In the genomic region with DNA sequence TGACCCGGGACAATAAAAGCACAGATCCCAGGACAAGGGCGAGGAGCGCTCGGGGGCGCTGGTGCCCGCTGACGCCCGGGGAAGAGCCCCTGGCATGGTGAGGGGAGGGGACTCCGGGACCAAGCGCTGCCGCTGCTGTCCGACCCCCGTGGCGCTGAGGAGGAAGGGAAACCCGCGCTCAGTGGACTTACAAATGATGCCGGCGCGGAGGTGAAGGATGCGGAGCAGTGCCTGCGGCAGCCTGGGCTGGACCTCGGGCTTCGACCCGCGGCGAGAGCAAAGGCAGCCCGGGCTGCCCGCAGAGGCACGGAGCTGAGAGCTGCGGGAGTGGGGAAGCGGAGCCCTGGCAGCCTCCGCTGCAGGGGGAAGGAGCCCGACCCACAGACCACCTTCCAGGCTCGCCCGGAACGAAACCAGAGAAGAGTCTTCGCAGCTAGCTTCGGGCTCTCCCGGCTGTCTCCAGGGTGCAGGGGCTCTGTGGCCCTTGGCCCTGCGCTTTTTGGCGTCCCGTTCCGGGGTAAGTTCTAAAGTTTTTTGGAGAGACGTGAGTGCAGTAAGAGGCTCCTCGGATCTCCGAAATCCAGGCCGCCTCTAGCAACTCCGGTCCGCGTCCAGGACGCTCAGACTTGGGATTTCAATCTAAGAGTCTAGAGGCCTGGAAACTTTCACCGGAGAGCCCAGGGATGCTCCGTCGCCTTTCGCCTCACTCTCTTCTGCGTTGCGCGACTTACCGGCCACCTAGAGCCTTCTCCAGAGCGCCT, we compare ENCODE assay signal across 8 mouse cellular contexts. TPM values are rescaled to one million over a fixed set of nuclear protein-coding genes. Genes with fewer than 3 reads are reported as not detected.
DNase-seq lines count a peak whose midpoint lies in the region; ATAC-seq and TF ChIP-seq lines count a peak whose summit lies in the region.

No protein-coding gene starts in this region.

- peak overlapping the region; percentile 90 for H3K9ac ChIP-seq in forebrain, embryonic 15.5 days (replicated peaks)
- H3K9ac ChIP-seq in hindbrain, embryonic 11.5 days (ENCODE audit: low read depth, low read length), result peak overlapping the region; percentile 85
- peak overlapping the region; percentile 70 for H3K9ac ChIP-seq in limb, embryonic 15.5 days

- WGBS in forebrain, embryonic 15.5 days, result under 1% methylated on average over 60 of the region's 60 CpGs
- under 1% methylated on average over 60 of the region's 60 CpGs for WGBS in hindbrain, embryonic 11.5 days
- under 1% methylated on average over 60 of the region's 60 CpGs for WGBS in limb, embryonic 15.5 days
- WGBS in olfactory bulb, adult 2 months, result under 1% methylated on average over 60 of the region's 60 CpGs

- peak; percentile 55 for DNase-seq in left cerebral cortex, postnatal 4 days
- no peak for DNase-seq in left cerebral cortex, adult 9 months (ENCODE audit: low spot score in 2 of 2)
- DNase-seq in adrenal gland, postnatal 25 days, result peak; percentile 54
- DNase-seq in hindbrain, embryonic 11.5 days (ENCODE audit: low spot score), result peak; percentile 69
- DNase-seq in spleen, adult 12 weeks (ENCODE audit: low spot score), result no peak

- no peaks in the 10 kb centered on the region for H3K9me3 ChIP-seq in forebrain, embryonic 15.5 days
- H3K9me3 ChIP-seq in hindbrain, embryonic 11.5 days (ENCODE audit: control insufficient read depth, low read length), result no peaks in the 10 kb centered on the region
- H3K9me3 ChIP-seq in limb, embryonic 15.5 days, result no peaks in the 10 kb centered on the region

- peaks cover 53% of the 10 kb centered on the region for H3K4me1 ChIP-seq in forebrain, embryonic 15.5 days
- peaks cover 3% of the 10 kb centered on the region; the same call in 1 of the 2 replicates for H3K4me1 ChIP-seq in hindbrain, embryonic 11.5 days (replicated peaks; ENCODE audit: control insufficient read depth, insufficient read depth, low read length)
- peaks cover 50% of the 10 kb centered on the region for H3K4me1 ChIP-seq in limb, embryonic 15.5 days
- H3K4me1 ChIP-seq in olfactory bulb, adult 2 months (ENCODE audit: control insufficient read depth, insufficient read depth, low read length), result peaks cover 24% of the 10 kb centered on the region

- intact Hi-C loops in left cerebral cortex, postnatal 4 days (cut with DNase I), result loop anchor here (2.0 to 10.0 kb wide), 6 partner anchors 339 to 1636 kb away; no protein-coding TSS in a partner anchor

- H3K27me3 ChIP-seq in forebrain, embryonic 15.5 days, result no peaks in the 10 kb centered on the region
- H3K27me3 ChIP-seq in hindbrain, embryonic 11.5 days (ENCODE audit: control insufficient read depth, insufficient read depth, low read length), result no peaks in the 10 kb centered on the region
- no peaks in the 10 kb centered on the region for H3K27me3 ChIP-seq in limb, embryonic 15.5 days

- H3K27ac ChIP-seq in forebrain, embryonic 15.5 days (replicated peaks), result peak overlapping the region; percentile 95
- peak overlapping the region; percentile 91 for H3K27ac ChIP-seq in hindbrain, embryonic 11.5 days (ENCODE audit: low read depth, low read length)
- H3K27ac ChIP-seq in limb, embryonic 15.5 days, result peak overlapping the region; percentile 97
- H3K27ac ChIP-seq in olfactory bulb, adult 2 months (ENCODE audit: insufficient read depth, low read depth, low read length), result no peak overlapping the region

- peaks cover 20% of the 10 kb centered on the region for H3K36me3 ChIP-seq in forebrain, embryonic 15.5 days
- peaks cover 15% of the 10 kb centered on the region; the same call in 1 of the 2 replicates for H3K36me3 ChIP-seq in hindbrain, embryonic 11.5 days (ENCODE audit: control insufficient read depth, insufficient read depth, low read length)
- H3K36me3 ChIP-seq in limb, embryonic 15.5 days, result peaks cover 27% of the 10 kb centered on the region

- 0 out of 2 replicates have a peak, but pooled peaks have one; percentile 7 for TF ChIP-seq CTCF in olfactory bulb, adult 2 months (IDR thresholded peaks at IDR 0.05; ENCODE audit: insufficient read depth, low read depth, low read length)

- peak overlapping the region; percentile 80 for H3K4me3 ChIP-seq in forebrain, embryonic 15.5 days
- H3K4me3 ChIP-seq in hindbrain, embryonic 11.5 days (ENCODE audit: low read depth, low read length), result peak overlapping the region; percentile 83
- peak overlapping the region; percentile 80 for H3K4me3 ChIP-seq in limb, embryonic 15.5 days
- peak overlapping the region; percentile 69 for H3K4me3 ChIP-seq in olfactory bulb, adult 2 months (ENCODE audit: insufficient read depth, low read depth, low read length)

- ATAC-seq in forebrain, embryonic 15.5 days (replicated peaks), result peak; percentile 49
- ATAC-seq in hindbrain, embryonic 11.5 days (ENCODE audit: low FRiP score), result peak; percentile 48
- peak; percentile 15; the same call in 1 of the 2 replicates for ATAC-seq in limb, embryonic 15.5 days (ENCODE audit: insufficient number of reproducible peaks, low FRiP score, low TSS enrichment, low read depth)

- H3K4me2 ChIP-seq in forebrain, embryonic 15.5 days (replicated peaks), result peak overlapping the region; percentile 89
- H3K4me2 ChIP-seq in hindbrain, embryonic 11.5 days (replicated peaks; ENCODE audit: low read depth, low read length), result peak overlapping the region; percentile 97
- H3K4me2 ChIP-seq in limb, embryonic 15.5 days, result peak overlapping the region; percentile 88

- no peak for TF ChIP-seq POLR2A in olfactory bulb, adult 2 months (IDR thresholded peaks at IDR 0.05; ENCODE audit: insufficient read depth, low read depth, low read length)

RNA-seq across cellular contexts. Expression of a gene that starts 0.5 kb away (rescaled TPM):
- total RNA-seq in left cerebral cortex, postnatal 4 days (2021), result 10 to 100 TPM; 84.1 to 84.2 TPM
- 23.7 and 39.6 TPM in 2 replicates for total RNA-seq in adrenal gland, postnatal 25 days (2021)
- 11.2 and 11.3 TPM in 2 replicates for polyA plus RNA-seq in forebrain, embryonic 15.5 days (2015; fragmentation: Nextera tagmentation; extraction: Ambion mirVana)
- polyA plus RNA-seq in hindbrain, embryonic 11.5 days (2014; fragmentation: Nextera tagmentation; extraction: Ambion mirVana), result 13.5 and 15.2 TPM in 2 replicates
- polyA plus RNA-seq in limb, embryonic 15.5 days (2015; fragmentation: Nextera tagmentation; extraction: Ambion mirVana), result 9.5 and 13.3 TPM in 2 replicates
- polyA plus RNA-seq in olfactory bulb, adult 2 months (2012; ENCODE audit: insufficient read depth, insufficient read length, low replicate concordance, missing spikeins), result not detected in 2 replicates

Comparison
In these comparisons a context has a peak if more than half of its experiments do, and no peak if none do; other contexts are left out.
1. DNase-seq: peak in left cerebral cortex, postnatal 4 days (single experiment), adrenal gland, postnatal 25 days (single experiment) and hindbrain, embryonic 11.5 days (single experiment); none in left cerebral cortex, adult 9 months (0 of 2) and spleen, adult 12 weeks (single experiment).
2. Peak in every context shown above with its lines, with median percentiles within 50 percentile points of each other: ATAC-seq, H3K4me2 ChIP-seq, H3K4me3 ChIP-seq and H3K9ac ChIP-seq.